Mouse (Mus musculus) layer of hippocampus, postnatal 14 days (tissue): ENCODE data around the gene Anapc11. TPM values are rescaled to one million over a fixed set of nuclear protein-coding genes. Genes with fewer than 3 reads are reported as not detected.
"Not testable (repeated sequence)": the region's sequence is repeated elsewhere in the genome, so short reads cannot be mapped to it uniquely, and the experiment has no call there.

Source experiments
- DNase-seq, 2 experiments: peaks; one replicate each; pipeline ENCODE4 v3.0.0; 2021 to 2022; ENCODE audit warnings: low spot score in 2 of 2, mixed read lengths in 1 of 2
- long read RNA-seq, 2 experiments: library from polyadenylated mRNA; stranded (forward); transcript quantifications; one replicate each; pipeline ENCODE4 v2.0.0; 2021
- total RNA-seq, 2 experiments: library from RNA; stranded (reverse); gene quantifications; 2 replicates each; pipeline ENCODE4 v1.2.3; 2021

The Anapc11 gene
- 10 to 100 TPM; 88.0 to 96.5 TPM for total RNA-seq
- long read RNA-seq, experiment 1, transcript Anapc11-202 (3 exons, 962 nt) = minor isoform, 18 of 59 reads
- long read RNA-seq, experiment 1, transcript Anapc11-201 (3 exons, 3,229 nt) = major isoform, 40 of 59 reads
- long read RNA-seq, experiment 1, partial matches to known transcripts = 1 of 59 reads
- long read RNA-seq, experiment 1, other reads (novel, unspliced or antisense) = 0 of 59 reads
- long read RNA-seq, experiment 2, transcript Anapc11-201 (3 exons, 3,229 nt) = major isoform, 74 of 116 reads
- long read RNA-seq, experiment 2, transcript Anapc11-202 (3 exons, 962 nt) = minor isoform, 40 of 116 reads
- long read RNA-seq, experiment 2, partial matches to known transcripts = 1 of 116 reads
- long read RNA-seq, experiment 2, other reads (novel, unspliced or antisense) = 1 of 116 reads

DNA sequence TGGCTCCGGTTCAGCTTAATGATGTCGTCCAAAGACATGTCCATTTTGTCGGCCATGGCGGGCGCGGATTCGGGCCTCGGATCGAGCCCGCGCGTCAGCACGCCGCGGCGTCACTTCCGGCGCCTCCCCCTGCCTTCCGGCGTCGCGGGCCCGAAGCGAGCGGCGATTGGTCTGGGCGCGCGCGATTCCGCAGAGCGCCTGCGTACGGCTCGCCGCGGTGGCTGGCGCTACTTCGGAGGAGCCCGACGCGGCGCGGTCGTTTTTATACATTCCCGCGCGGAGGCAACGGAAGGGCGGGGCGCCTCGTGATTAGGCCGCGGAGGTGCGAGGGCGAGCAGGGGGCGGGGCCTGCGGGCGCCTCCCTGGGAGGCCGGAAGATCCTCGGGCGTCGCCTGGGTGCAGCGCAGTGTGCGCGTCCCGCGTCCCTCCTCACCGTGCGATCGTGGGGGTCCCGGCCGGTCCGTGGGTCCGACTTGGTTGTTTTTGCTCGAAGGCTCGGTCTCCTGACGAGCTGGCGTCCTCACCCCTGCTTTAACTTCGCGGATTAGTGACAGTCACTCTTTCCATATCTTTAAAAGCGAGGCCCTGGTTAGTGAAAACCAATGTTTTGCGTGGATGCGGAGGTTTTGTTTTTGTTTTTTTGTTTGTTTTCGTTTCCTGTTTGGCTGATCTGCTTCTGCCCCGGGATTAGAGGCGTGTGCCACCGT, at the start of gene Anapc11, which contains the start of gene Alyref:
TSS of gene Anapc11 (plus strand) at position 139 of the 707 bp plus-strand sequence.
TSS of gene Alyref (minus strand) at position 83 of the 707 bp plus-strand sequence.
- peak; percentile 89 to 94 for DNase-seq

DNA sequence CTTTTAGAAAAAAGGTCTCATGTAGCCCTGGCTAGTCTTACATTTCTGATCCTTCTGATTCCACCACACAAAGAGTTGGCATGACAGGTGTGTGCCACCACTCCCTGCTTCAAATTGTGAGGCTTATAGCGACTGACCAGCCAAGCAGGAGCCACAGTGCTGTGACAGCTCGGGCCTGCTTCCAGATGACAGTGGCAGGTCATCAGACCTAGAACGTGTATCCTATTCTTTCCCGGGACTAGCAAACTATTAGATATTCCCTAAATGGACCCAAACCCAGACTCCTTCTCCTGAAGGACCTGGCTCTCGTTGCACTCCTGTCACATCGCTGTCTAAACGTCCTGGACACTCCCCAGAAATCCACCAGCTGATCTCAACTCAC, 49.4 kb upstream of the Anapc11 start:
- no peak for DNase-seq

DNA sequence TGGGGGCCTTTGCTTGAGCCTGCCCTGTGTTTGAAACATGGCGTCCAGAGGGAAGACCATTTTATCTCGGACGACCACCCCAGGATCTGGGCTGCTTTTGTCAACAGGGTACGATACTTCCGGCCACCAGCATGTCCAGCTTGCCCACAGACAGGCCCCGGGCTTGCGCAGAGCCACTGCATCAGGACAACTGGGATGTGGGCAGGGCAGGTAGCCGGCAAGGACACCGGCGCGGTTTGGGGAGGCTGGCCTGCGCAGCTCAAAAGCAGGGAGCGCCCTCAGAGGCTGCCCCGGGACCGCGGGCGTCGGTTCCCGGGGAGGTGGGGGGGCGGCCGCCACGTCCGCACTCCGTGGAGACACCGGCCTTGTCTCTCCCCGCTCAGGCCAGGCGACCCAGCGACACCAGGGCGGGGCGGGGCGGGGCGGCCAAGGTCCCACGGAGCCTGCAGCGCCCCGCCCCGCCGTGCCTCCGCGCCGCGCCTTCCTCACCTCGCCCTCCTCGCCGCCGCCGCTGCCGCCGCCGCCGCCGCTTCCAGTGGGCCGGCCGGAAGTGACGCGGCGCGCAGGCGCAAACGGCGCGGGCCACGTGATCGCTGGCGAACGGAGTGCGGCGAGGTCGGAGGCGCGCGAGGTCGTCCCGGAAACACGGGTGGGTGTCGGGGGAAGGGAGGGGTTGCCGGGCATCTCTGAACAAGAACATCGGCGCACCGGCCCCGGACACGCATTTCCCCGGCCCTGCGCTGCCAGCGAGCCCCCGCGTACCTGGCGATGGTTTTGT, 48.9 kb upstream of the Anapc11 start, which contains the start of gene Mcrip1:
TSS of gene Mcrip1 (minus strand) at position 560 of the 778 bp plus-strand sequence.
- DNase-seq = peak; percentile 87 to 95

DNA sequence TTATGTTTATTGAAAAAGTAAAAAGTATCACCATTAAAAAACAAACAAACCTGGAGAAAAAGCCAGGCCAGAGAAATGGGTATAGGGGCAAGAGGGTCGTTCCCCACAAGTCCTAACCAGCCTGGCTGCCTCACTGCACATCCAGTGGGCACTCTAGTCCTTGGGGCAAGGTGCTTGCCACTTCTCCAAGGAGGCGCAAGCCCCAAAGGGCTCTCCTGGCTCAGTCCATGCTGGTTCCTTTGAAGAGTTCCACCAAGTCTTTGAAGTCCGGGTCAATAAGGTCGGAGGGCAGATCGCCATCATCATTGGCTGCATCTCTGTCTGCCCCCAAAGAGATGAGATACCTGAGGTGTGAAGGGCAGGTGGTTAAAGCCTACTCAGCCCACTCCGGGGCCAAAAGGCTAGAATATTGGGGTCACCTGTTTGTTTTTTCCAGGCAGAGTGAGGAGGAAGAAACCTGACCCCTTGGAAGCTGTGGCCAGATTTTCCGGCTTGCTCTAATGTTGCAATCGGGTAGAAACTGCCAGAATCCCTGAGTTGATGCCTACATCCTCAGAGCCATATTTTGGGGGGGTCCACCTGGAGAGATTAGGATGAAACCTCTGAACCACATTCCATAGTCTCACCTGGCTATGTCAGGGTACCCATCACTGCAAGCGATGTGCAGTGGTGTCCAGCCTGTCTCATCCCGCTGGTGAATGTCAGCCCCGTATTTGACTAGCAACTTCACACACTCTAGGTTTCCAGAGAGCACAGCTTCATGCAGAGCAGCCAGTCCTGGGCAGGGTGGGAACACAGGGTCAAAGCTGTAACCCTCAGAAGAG, 48.0 kb upstream of the Anapc11 start:
- no peak for DNase-seq

DNA sequence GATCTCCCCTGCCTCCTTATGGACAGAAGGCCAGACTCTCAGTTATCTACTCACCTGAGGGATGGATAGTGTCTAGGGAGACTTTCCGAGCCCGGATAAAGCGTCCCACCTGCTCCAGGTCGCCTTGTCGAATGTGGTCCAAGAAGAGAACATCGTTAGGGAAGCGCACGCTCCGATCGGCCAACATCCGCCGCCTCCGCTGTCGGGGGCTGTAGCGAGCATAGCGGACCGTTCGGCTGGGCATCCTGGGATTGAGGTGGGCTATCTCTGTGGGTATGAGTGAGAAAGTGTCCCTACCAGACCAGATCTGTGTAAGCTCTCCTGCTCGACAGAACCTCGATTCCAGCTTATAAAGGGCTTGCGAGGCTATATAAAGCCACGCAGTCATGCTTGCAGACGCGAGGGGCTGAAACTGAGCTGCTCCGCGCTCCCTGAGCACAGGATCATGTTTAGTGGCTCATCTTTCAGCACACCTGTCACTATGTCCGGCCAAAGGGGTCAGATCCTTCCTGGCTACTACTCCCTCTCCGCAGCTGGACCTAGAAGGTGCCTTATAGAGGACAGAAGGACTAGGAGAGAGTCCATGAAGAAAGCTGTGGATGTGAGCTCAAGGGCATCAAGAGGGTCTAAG, 47.3 kb upstream of the Anapc11 start, which contains the start of gene Ppp1r27:
TSS of gene Ppp1r27 (minus strand) at position 323 of the 631 bp plus-strand sequence.
- DNase-seq = no peak

DNA sequence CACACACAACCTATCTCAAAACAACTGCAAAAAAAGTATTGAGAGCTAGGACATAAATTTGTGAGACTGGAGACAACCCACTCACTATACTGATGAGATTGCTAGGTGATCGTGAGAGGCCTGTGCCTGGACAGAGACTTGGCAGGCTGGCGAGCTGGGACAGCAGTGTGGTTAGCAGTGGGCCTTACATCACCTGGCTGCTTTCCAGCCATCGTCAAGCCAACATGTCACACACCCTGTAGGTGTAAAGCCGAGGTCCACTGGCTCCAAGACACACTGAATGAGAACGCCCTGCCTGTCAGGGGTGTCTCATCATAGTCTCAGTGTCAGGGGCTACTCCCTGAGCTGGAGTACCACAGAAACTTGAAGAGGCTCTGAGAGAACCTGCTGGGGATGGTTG, 45.5 kb upstream of the Anapc11 start:
- DNase-seq = no peak

DNA sequence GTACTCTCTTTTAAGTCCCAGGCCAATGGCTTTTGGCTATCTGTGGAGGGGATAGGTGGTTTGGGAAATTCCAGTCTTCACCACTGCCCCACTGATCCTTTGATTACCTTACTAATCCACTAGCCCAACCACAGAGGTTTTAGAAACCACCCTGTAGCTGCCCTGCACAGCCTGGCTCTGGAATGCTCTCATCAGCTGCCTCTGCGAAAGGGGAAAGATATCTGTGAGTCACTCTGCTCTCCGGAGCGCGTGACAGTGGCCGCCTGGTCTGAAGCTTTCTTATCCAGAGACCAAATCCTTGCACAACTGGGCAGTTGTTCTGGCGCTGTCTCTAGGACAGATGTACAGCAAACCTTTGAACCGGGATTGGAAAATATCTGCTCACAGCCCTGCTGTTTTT, 43.4 kb upstream of the Anapc11 start:
- no peak for DNase-seq

DNA sequence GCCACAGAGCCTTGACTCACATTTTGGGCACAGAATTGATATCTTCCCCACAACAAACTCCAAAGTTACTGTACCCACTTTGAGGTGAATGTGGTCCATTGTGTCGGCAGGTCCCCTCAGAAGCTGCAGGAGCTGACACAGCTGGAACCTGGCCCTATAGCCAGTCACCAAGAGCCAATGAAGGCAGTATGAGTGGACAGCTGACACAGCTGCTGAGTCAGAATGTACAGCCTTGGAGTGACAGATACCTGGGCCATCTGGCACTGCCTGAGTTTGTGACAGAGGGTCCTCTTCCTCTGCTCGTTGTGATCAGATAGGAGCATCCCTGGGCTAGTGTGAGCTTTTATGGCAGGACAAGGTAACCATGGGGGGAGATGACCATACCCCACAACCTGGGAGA, 43.0 kb upstream of the Anapc11 start:
- DNase-seq = no peak

DNA sequence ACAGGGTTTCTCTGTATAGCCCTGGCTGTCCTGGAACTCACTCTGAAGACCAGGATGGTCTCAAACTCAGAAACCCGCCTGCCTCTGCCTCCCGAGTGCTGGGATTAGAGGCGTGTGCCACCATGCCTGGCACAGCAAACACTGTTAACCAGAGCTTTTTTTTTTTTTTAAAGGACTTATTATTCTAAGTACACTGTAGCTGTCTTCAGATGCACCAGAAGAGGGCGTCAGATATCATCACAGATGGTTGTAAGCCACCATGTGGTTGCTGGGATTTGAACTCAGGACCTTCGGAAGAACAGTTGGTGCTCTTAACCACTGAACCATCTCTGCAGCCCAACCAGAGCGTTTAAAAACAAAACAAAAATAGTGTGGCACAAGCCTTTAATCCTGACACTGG, 39.4 kb upstream of the Anapc11 start:
- DNase-seq = not testable (repeated sequence)

DNA sequence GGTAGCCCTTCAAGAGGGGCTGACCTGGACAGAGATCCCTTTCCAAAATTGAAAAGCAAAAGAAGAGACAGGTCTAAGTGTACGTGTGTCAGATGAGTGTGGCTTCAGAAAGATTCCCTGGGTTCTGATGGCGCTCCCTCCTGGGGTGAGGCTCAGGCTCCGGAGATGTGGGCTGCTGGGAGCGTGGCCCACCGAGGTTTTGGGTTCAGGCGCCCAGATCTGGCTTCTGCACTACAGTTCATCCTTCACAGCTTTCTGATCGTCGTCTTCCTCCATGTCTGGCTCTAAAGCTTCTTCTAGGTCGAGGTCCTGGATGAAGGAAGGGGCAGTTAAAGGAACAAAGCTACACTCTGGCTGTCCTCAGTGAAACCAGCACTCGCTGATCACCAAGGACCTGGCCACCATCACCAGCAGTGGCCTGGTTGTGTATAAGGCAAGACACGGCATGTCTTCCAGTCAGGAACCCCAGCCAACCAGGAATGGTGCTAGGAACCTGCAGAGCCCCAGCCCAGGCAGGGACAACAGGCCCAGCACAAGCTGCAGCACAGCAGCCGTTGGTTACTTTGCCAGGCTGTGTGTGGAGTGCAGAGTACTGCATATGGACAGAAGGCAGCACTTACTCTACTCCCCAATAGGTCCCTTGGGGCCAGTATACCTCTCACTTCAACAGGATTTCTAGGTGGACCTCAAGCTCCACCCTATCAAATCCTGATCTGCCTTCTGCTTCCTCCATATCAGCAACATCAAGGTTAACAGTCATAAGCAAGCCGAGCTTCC, 37.1 kb upstream of the Anapc11 start:
- DNase-seq = no peak

DNA sequence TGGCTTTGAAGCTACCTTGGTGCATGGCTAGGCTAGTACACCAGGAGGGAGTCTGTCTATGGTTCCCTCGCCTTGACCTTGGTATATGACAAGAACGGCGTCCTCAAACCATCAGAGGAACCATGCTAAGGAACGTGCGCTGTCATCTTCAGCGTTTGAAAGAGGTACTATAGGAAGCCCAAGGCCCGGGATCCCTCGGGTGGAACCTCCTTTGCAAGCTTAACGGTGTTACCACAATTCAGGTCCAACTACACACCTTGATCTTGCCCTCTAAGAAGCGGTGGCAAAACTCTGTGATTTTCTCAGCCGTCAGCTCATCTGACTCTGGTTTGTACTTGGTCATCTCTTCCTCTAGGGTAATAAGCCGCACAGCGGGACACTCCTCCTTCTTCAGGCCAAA, 35.3 kb upstream of the Anapc11 start:
- no peak for DNase-seq

DNA sequence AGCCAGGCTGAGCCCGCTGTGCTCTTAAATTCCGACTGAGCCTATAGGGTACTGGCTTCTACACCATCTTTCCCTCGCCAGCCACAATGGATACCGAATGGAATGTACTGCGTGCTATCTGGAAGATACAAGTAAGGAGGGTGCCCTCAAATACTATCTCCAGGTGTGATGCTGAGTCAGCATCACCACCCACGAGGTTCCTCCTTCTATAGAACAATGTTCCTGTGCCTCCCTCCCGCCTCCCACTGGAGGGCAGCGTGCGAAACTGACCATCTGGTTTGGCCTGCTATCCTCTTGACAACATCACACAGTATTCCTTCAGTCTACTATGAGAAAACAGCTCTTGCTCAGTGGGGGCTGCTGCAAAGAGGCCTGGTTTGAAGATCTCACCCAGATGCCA, 33.1 kb upstream of the Anapc11 start:
- no peak for DNase-seq

DNA sequence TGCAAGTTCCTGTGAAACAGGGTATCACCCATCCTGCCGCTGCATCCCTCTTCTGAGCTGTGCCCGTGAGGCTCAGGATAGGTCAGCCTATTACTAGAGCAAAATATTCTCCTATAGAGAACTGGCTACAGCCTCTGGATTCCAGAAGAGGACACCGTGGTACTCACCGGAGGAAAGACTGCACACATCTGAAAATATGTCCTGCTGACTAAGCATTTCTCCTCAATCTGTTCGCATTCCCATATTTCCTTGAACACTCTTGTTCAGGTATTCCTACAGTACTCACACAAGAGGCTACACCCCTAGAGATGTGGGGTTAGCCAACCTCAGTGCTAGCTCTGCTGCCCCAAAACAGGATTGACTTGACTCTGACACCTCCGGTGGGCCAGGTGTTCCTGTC, 29.9 kb upstream of the Anapc11 start:
- no peak for DNase-seq

DNA sequence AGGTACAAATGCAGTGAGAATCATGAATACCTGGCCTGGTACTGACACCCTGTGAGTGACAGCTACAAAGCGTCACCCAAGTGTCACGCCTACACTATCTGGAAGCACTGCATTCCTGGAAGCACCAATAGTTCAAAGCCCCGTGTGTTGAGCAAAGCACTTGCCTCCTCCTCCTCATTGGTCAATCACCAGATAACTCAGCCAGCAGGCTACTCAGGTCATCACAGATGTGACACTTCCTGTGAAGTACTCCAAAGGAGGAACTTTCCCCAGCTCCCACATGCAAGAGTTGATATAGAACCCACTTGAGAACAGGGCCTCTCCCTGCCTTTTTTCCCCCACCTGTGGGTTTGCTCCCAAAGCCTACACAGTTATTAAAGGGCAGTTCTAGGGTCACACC, 27.1 kb upstream of the Anapc11 start:
- DNase-seq = no peak

DNA sequence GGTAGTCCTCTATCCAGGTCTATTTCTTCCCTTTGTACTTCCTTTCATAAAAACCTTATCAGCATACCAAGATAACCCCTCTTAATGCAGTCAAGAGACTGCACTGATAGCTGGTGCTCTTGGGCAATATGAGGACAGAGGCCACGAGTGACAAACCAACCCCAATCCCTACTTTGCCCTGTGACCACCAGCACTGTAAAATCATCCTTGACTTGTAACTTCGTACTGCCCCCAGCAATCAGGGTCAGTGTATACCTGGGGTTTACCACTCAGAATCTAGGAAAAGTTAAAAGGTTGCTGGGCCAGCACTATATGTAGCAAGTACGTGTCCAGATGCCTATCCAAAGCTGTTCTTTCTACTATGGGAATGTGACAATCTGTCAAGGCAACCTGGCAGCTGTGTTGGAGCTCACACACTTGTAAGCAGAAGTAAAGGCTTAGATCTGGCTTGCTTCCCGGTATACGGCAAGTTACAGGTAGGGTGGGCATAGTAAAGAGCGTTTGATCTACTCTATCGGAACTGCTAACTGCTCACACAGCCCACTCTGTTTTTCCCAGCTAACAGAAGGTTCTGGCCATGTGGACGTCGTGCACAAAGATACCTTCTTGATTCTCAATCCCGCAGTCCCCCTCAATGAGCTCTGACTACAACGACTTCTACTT, 26.3 kb upstream of the Anapc11 start:
- DNase-seq = no peak

DNA sequence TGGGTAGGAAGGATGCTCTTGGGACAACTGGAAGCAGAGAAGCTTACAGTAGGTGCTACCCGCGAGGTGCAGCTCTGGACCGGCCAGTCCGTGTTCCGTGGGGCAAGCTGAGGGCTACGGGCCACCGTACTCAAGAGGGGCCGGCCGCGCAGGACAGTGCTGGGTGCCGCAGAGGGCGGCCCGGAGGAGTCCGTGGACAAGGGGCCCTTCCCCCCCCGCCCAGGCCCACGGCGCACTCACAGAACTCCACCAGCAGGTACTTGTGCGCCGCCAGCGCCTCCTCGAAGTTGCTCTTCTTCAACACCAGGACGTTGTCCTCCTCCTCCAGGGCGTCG, 25.8 kb upstream of the Anapc11 start:
- no peak for DNase-seq

DNA sequence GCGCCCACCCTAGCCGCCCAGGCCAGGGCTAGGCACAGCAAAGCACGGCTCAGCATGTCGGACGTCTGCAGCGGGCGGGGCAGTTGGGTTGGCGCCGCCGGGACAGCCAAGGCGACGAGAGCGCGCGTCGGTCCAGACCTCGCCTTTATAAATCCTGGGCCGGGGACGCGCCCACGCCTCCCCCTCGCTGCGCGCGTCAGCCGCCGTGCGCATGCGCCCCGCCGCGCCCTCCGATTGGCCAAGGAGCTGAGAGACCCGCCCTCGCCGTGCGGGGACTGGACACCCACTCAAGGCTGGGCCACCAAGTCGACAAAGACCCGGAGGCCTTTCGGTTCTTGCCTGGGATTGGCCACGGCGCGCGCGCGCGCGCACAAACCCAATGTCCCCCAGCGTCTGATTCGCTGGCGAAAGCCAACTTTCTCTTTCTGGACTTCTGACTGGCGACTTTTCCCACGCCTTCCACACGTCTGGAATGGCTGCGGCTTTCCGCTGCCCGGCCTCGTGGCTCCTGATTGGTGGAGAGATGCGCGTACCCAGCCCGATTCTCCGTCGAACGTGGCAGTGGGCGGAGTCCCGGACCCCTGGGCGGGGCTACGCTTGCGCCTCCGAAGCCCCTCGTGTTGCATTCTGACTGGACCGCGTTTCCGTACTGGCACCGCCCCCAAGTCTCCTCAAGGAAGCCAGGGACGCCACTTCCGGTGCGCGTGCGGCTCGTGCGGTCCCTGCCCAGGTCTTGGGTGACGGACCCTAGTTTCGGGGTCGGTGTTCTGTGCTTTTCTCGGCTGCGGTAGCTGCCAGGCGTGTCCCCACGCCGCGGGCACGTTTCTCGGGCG, 25.3 kb upstream of the Anapc11 start, which contains the start of gene P4hb:
TSS of gene P4hb (minus strand) at position 502 of the 833 bp plus-strand sequence.
- peak; percentile 100 for DNase-seq
